Mouse (Mus musculus) heart, embryonic 11.5 days (tissue): ENCODE measurements around the gene Myo3b. TPM values are rescaled to one million over a fixed set of nuclear protein-coding genes. Genes with fewer than 3 reads are reported as not detected.

ENCODE experiments used
- ATAC-seq: fragments of 200-750 bp; cut with Nextera tagmentation; replicated peaks from 2 replicates; pipeline ENCODE4 v1.8.0; 2017; ENCODE audit warnings: moderate library complexity; ENCODE audit not compliant: insufficient number of reproducible peaks, low FRiP score, low TSS enrichment
- H3K27ac ChIP-seq: fragments of 300-500 bp; sonication (generic); 2 replicates; pipeline ENCODE4 v1.5.1; 2014; ENCODE audit warnings: mild to moderate bottlenecking, low read depth, low read length
- H3K27me3 ChIP-seq: fragments of 300-500 bp; sonication (generic); 2 replicates; pipeline ENCODE4 v1.6.1; 2014; ENCODE audit warnings: mild to moderate bottlenecking, low read length, mixed read lengths; ENCODE audit not compliant: control insufficient read depth, insufficient read depth
- H3K36me3 ChIP-seq: fragments of 300-500 bp; sonication (generic); 2 replicates; pipeline ENCODE4 v1.6.1; 2014; ENCODE audit warnings: mild to moderate bottlenecking, low read length, moderate library complexity, mixed read lengths; ENCODE audit not compliant: control insufficient read depth, insufficient read depth
- H3K4me1 ChIP-seq: fragments of 300-500 bp; sonication (generic); 2 replicates; pipeline ENCODE4 v1.6.1; 2014; ENCODE audit warnings: low read length; ENCODE audit not compliant: control insufficient read depth, insufficient read depth
- H3K4me2 ChIP-seq: fragments of 300-500 bp; sonication (generic); 2 replicates; pipeline ENCODE4 v1.6.1; 2014; ENCODE audit warnings: mild to moderate bottlenecking, moderate library complexity
- H3K4me3 ChIP-seq: fragments of 300-500 bp; sonication (generic); 2 replicates; pipeline ENCODE4 v1.5.1; 2014; ENCODE audit warnings: low read depth, low read length
- H3K9ac ChIP-seq: fragments of 300-500 bp; sonication (generic); 2 replicates; pipeline ENCODE4 v1.6.1; 2014; ENCODE audit warnings: mild to moderate bottlenecking, low read depth, low read length, moderate library complexity
- H3K9me3 ChIP-seq: fragments of 300-500 bp; sonication (generic); replicated peaks from 2 replicates; pipeline ENCODE4 v1.6.1; 2016; ENCODE audit warnings: low read length; ENCODE audit not compliant: control insufficient read depth
- WGBS: fragments of 180-500 bp; shearing (Covaris S2); extraction: QIAGEN DNeasy Blood & Tissue Kit; methylation state at CpG from one replicate; pipeline ENCODE4 v1.1.7; 2014; ENCODE audit not compliant: insufficient replicate concordance; 5-methylcytosine and 5-hydroxymethylcytosine counted together
- polyA plus RNA-seq: library from polyadenylated mRNA; unstranded; fragments of >200 nt; fragmentation: Nextera tagmentation; extraction: Ambion mirVana; gene quantifications from 2 replicates; pipeline ENCODE4 v1.2.1, GENCODE M21; 2014

The Myo3b gene
- polyA plus RNA-seq, 1 experiment from 2014 or later, result 0.30 TPM

GRCm38 (mm10) chr2:70315125-70315524, 276.2 kb downstream of the Myo3b start:
- Histone ChIP-seq H3K4me2 (peak overlapping the region; percentile 51), H3K4me1 (peaks cover 31% of the 10 kb centered on the region), H3K4me3 (peak overlapping the region; percentile 9; the same call in 1 of the 2 replicates), H3K27ac (peak overlapping the region; percentile 77), H3K36me3 (no peaks in the 10 kb centered on the region), H3K9ac (no peak overlapping the region), H3K9me3 (no peaks in the 10 kb centered on the region), H3K27me3 (no peaks in the 10 kb centered on the region)
- 21% methylated on average over 9 of the region's 9 CpGs for WGBS
- no peak for ATAC-seq

GRCm38 (mm10) chr2:70315734-70316133, 276.8 kb downstream of the Myo3b start:
- no peak overlapping the region for H3K9ac ChIP-seq
- peaks cover 31% of the 10 kb centered on the region for H3K4me1 ChIP-seq
- peak overlapping the region; percentile 77 for H3K27ac ChIP-seq
- no peaks in the 10 kb centered on the region for H3K27me3 ChIP-seq
- peak overlapping the region; percentile 51 for H3K4me2 ChIP-seq
- H3K4me3 ChIP-seq, result peak overlapping the region; percentile 9; the same call in 1 of the 2 replicates
- WGBS, result 65% methylated on average over 3 of the region's 3 CpGs
- ATAC-seq, result no peak; the same call in 1 of the 2 replicates
- no peaks in the 10 kb centered on the region for H3K36me3 ChIP-seq
- H3K9me3 ChIP-seq, result no peaks in the 10 kb centered on the region

GRCm38 (mm10) chr2:70317850-70318249, 278.9 kb downstream of the Myo3b start:
- Histone ChIP-seq H3K27me3 (no peaks in the 10 kb centered on the region), H3K9ac (no peak overlapping the region), H3K9me3 (no peaks in the 10 kb centered on the region), H3K4me2 (peak overlapping the region; percentile 42), H3K27ac (0 out of 2 replicates have a peak overlapping the region, but pooled peaks have one; percentile 12), H3K4me1 (peaks cover 27% of the 10 kb centered on the region), H3K4me3 (no peak overlapping the region), H3K36me3 (no peaks in the 10 kb centered on the region)
- WGBS, result 13% methylated on average over 6 of the region's 6 CpGs
- no peak for ATAC-seq

GRCm38 (mm10) chr2:70318861-70319555, 280.1 kb downstream of the Myo3b start:
- no peak overlapping the region for H3K9ac ChIP-seq
- no peak overlapping the region for H3K4me2 ChIP-seq
- no peaks in the 10 kb centered on the region for H3K9me3 ChIP-seq
- WGBS, result 52% methylated on average over 5 of the region's 5 CpGs
- no peaks in the 10 kb centered on the region for H3K36me3 ChIP-seq
- no peak for ATAC-seq
- no peak overlapping the region for H3K4me3 ChIP-seq
- no peak overlapping the region for H3K27ac ChIP-seq
- H3K4me1 ChIP-seq, result peaks cover 27% of the 10 kb centered on the region
- no peaks in the 10 kb centered on the region for H3K27me3 ChIP-seq

- Histone ChIP-seq H3K4me1 (peaks cover 10% of the 10 kb centered on the region; the same call in 1 of the 2 replicates), H3K4me2 (no peak overlapping the region), H3K36me3 (no peaks in the 10 kb centered on the region), H3K9me3 (no peaks in the 10 kb centered on the region), H3K9ac (no peak overlapping the region), H3K27ac (no peak overlapping the region), H3K4me3 (no peak overlapping the region), H3K27me3 (no peaks in the 10 kb centered on the region)
- WGBS, result 71% methylated on average over 9 of the region's 9 CpGs
- ATAC-seq, result no peak
Observed at GRCm38 (mm10) chr2:70322767-70323166, 283.8 kb downstream of the Myo3b start.

GRCm38 (mm10) chr2:70327602-70328001, 288.7 kb downstream of the Myo3b start:
- H3K9ac ChIP-seq, result no peak overlapping the region

GRCm38 (mm10) chr2:70332905-70333304, 294.0 kb downstream of the Myo3b start:
- no peak overlapping the region for H3K4me2 ChIP-seq
- no peak for ATAC-seq
- no peak overlapping the region for H3K9ac ChIP-seq
- WGBS, result 81% methylated on average over 6 of the region's 6 CpGs
- H3K27ac ChIP-seq, result no peak overlapping the region
- no peak overlapping the region for H3K4me3 ChIP-seq
- H3K27me3 ChIP-seq, result no peaks in the 10 kb centered on the region
- peaks cover 14% of the 10 kb centered on the region for H3K4me1 ChIP-seq
- no peaks in the 10 kb centered on the region for H3K36me3 ChIP-seq
- H3K9me3 ChIP-seq, result no peaks in the 10 kb centered on the region

More at GRCm38 (mm10) chr2:70327602-70328001, 288.7 kb downstream of the Myo3b start:
- H3K36me3 ChIP-seq, result no peaks in the 10 kb centered on the region
- H3K9me3 ChIP-seq, result no peaks in the 10 kb centered on the region
- H3K27me3 ChIP-seq, result no peaks in the 10 kb centered on the region
- no peaks in the 10 kb centered on the region for H3K4me1 ChIP-seq
- no peak overlapping the region for H3K4me2 ChIP-seq
- WGBS, result 75% methylated on average over 11 of the region's 11 CpGs
- ATAC-seq, result no peak
- H3K27ac ChIP-seq, result no peak overlapping the region
- H3K4me3 ChIP-seq, result no peak overlapping the region

GRCm38 (mm10) chr2:70333553-70333952, 294.6 kb downstream of the Myo3b start:
- no peak for ATAC-seq
- H3K27ac ChIP-seq, result no peak overlapping the region
- 88% methylated on average over 6 of the region's 6 CpGs for WGBS

GRCm38 (mm10) chr2:70336551-70336950, 297.6 kb downstream of the Myo3b start:
- 72% methylated on average over 6 of the region's 6 CpGs for WGBS
- no peak overlapping the region for H3K4me2 ChIP-seq

More at GRCm38 (mm10) chr2:70333553-70333952, 294.6 kb downstream of the Myo3b start:
- H3K9ac ChIP-seq, result no peak overlapping the region
- H3K36me3 ChIP-seq, result no peaks in the 10 kb centered on the region
- H3K9me3 ChIP-seq, result no peaks in the 10 kb centered on the region
- no peak overlapping the region for H3K4me2 ChIP-seq
- H3K4me3 ChIP-seq, result no peak overlapping the region
- H3K4me1 ChIP-seq, result peaks cover 21% of the 10 kb centered on the region
- no peaks in the 10 kb centered on the region for H3K27me3 ChIP-seq

More at GRCm38 (mm10) chr2:70336551-70336950, 297.6 kb downstream of the Myo3b start:
- Histone ChIP-seq H3K27ac (no peak overlapping the region), H3K4me3 (no peak overlapping the region), H3K9me3 (no peaks in the 10 kb centered on the region), H3K9ac (no peak overlapping the region), H3K36me3 (no peaks in the 10 kb centered on the region), H3K4me1 (peaks cover 26% of the 10 kb centered on the region), H3K27me3 (no peaks in the 10 kb centered on the region)
- ATAC-seq, result no peak
